Mouse (Mus musculus) left cerebral cortex, adult 9 months (tissue): ENCODE data around the gene 2410131K14Rik.

Experiments used
- DNase-seq, 2 experiments: peaks; one replicate each; pipeline ENCODE4 v3.0.0; 2022; ENCODE audit warnings: low spot score in 2 of 2

The 2410131K14Rik gene

GRCm38 (mm10) chr5:118261181-118261580 is 16.2 kb downstream of the 2410131K14Rik start:
- no peak for DNase-seq

DNA sequence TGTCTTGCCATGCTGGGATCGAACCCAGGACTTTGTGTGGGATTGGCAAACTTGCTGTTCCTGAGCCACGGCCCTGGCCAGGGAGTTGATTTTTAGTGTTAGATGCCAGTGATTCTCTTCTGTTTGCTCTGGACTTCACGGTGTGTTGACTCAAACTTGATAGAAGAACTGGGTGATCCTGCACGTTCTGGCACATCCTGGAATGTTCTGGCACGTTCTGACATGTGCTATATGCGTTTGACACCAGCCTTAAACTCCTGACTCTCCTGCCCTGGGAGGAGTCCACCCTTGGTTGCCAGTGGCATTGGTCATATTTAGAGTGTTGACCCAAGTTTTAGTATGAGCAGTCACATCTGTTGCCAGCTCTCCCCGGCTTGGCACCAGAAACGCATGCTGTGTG is 17.4 kb downstream of the 2410131K14Rik start:
- no peak for DNase-seq

DNA sequence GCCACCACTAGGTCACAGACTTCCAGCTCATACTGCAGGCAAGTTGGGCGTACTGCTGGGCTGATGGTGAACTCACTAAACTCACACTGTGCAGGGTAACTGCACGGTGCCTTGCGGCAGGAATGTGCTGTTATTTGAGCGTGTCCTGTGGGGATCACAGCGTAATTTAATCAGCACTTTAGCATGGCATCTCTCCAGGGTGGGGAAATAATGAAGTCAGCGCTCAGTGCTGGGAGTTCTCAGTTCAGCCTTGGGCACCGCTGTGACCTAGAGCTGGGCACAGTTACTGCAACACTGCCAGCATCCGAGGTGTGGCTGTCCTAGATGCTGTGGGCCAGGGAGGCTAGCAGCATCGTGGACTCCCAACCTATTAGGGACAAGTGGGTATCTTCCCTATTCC is 19.3 kb downstream of the 2410131K14Rik start:
- DNase-seq: no peak

DNA sequence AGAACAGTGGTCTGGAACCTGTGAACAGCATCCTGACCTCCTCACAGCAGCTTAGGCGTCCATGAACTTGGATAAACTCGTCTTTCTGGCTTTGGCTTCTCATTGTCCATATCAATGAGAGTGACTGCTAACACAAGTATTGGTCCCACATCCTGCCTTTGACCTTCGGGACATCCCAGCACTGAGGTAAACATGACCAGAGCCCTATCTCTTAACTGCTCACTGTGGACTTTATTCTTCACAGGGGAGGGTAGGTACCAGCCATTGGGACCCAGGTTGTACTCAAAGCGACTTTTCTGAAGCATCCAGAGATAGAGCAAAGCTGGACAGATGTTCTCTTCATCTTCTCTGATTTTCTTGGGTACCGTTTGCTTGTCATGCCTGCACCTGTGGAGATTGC is 20.3 kb downstream of the 2410131K14Rik start:
- DNase-seq: no peak

- no peak for DNase-seq
Observed at GRCm38 (mm10) chr5:118266309-118266708, 21.3 kb downstream of the 2410131K14Rik start.

DNA sequence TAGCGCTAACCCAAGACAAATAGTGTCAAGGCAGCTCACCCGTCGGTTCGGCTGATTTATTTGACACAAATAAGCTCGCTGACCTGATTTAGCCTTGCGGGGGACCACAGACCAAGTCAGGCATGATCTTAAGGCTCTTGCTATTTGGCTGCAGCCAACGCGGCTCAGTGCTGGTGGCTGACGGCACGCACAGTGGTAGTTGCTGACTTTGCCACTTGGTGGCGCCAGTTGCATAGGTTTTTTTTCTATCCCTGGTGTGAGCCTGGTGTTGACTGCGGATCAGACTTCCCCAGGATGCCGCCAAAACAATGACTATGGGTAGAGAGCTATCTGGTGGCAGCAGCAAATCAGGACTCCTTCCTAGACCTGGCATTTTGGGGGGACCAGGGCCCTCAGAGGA is 24.0 kb downstream of the 2410131K14Rik start:
- peak in 1 of 2 experiments; percentile 90 for DNase-seq

DNA sequence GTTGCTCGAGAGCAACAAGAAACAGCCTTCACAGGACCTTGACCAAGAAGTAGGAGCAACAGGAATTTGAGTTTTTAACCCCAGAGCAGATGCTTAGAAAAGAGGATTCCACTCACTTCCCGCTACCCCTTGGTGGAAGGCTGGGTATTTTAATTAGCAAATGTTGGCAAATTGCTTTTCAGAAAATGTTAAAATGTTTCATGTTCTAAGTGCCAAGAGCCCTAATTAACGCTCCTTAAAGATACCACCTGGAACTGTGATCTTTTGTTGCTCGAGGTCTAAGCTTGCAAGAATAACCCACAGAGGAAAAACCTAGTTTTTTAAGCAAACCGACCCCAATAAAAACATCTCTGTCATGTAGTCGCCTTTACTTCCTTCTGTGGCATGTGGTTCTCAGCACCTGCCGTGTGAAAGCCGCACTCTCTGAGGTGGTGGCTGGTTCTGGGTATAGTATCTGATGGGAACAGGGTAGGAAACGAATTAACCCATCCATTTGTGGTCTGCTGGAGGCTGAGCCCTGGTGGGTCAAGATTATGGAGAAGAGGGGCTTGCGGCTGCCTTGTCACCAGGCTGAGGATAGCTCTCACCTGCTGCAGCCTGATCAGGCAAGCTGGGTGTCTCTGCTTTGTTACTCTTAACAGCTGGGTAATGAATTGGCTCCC is 26.6 kb downstream of the 2410131K14Rik start:
- no peak for DNase-seq

GRCm38 (mm10) chr5:118273446-118273845 is 28.4 kb downstream of the 2410131K14Rik start:
- no peak for DNase-seq

DNA sequence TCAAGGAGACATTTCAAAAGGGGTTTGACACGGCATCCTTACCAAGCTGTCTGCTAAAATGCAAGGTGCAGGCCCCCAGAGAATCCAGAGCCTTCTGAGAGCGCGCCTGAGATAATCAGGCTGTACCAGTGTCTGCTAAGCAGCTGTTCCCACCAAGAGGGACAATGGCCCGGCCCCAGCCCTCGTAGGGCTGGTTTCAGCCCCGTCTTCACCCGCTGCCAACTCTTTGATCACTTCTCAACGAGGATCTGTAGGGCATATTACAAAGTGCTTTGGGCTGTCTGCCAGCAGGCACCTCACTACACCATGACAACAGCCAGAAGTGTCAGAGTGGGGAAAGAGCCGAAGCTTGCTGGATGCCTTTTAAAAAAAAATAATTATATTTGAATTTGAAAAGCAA is 29.5 kb downstream of the 2410131K14Rik start:
- no peak for DNase-seq

- peak in 1 of 2 experiments; percentile 58 for DNase-seq
Observed at GRCm38 (mm10) chr5:118276281-118276680, 31.3 kb downstream of the 2410131K14Rik start.

- DNase-seq: no peak
Observed at GRCm38 (mm10) chr5:118276711-118277110, 31.7 kb downstream of the 2410131K14Rik start.

GRCm38 (mm10) chr5:118277741-118278495 is 32.9 kb downstream of the 2410131K14Rik start:
- DNase-seq: no peak

GRCm38 (mm10) chr5:118291453-118291852 is 46.4 kb downstream of the 2410131K14Rik start:
- no peak for DNase-seq

- no peak for DNase-seq
Observed at GRCm38 (mm10) chr5:118292476-118292875, 47.4 kb downstream of the 2410131K14Rik start.

- DNase-seq: peak; percentile 42 to 81
Observed at GRCm38 (mm10) chr5:118294086-118294864, 49.2 kb downstream of the 2410131K14Rik start.

- no peak for DNase-seq
Observed at GRCm38 (mm10) chr5:118294865-118295258, 49.8 kb downstream of the 2410131K14Rik start.

DNA sequence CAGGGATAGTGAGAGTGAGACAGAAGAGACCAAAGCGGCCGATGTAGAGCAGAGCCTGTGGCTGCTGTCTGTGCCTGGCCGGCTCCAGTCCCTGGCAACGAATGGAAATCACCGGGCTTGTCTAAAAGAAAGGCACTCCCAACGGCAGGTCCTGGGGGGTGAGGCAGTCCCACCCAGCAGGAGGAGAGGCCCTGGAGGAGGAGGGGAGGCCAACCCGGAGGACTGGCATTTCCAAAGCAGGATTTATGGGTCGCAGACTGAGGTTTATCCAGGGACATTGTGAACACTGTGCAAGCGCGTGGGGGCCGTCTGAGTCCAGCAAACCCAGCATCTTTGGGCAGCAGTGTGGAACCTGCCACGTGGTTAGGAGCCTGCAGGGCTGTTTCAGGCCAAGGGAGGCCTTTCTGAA is 52.3 kb downstream of the 2410131K14Rik start:
- DNase-seq: no peak

GRCm38 (mm10) chr5:118299720-118300400 is 54.8 kb downstream of the 2410131K14Rik start:
- no peak for DNase-seq

DNA sequence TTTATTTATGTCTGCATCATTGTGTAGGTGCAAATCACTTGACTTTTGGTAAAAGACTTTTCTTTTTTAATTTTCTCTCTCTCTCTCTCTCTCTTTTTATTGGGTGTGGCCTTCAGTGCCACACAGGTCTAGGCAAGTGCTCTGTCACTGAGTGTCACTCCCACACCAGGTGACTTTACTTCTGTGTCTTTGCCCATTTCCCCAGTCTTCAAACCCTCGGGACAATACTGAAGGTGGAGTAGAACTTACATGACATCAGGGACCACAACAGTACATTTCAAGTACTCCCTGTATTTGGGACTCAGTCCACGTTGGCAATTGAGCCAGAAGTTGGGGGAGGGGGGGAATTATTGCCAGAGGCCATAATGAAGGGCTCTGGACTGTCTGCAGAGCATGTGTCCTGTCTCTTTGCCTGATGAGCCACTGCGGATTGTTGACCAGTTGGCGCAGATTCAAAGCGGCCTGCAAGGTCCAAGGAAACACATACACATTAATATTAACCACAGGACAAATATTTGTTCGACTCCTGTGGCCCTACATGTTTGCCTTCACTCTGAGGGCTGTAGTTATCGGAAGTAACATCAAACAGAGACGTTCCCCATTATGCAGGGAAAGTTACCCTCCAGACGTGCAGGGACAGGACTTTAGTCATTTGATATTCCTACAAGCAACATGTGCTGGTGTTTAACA is 57.6 kb downstream of the 2410131K14Rik start:
- DNase-seq: no peak

DNA sequence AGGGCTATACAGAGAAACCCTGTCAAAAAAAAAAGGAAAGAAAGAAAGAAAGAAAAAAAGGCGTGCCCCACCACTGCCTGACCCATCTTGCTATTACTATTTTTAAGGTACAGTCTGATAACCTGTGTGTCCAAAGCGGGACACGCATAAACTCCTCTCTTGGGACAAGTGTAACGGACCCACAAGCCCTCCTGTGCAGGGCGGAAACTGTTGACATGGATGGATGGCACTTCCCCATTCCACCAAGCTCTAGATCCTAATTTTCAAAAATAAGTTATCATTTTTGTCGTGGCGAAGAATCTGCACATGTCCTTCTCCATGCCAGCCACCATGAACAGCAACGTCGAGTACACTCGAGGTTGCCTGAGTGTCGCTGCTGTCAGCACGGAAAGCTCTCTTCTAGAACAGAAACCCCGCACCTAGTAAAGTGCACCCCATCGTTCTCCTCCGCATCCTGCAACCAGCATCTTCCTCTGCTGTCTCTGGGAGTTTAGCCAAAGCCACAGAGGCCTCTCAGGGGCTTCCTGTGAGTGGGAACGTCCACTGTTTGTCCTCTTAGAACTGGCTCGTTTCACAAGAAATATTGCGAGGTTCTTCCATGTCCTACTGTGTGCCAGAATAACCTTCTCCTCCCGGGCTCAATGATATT is 60.1 kb downstream of the 2410131K14Rik start:
- DNase-seq: no peak

DNA sequence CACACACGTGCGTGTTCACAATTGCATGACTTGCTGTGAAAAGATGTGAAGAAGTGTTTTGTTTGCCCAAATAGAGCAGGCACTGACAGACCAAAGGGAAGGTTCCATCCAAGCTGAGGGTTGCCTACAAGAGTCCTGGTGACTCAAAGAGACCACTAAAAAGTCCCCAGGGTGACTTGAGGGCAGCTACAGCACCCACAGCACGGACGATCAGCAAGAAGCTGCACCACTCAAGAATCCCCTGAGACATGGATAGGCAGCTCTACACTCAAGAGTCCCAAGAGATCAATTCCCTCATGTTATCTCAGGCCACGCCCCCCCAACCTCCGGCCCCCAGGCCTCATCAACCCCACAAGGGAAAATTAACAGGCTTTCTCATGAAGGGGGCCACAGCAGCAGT is 65.4 kb downstream of the 2410131K14Rik start:
- no peak for DNase-seq
